Mouse (Mus musculus) intestine, postnatal 0 days (tissue): ENCODE data around the gene Rab11fip3. TPM values are rescaled to one million over a fixed set of nuclear protein-coding genes. Genes with fewer than 3 reads are reported as not detected.
"Not testable (repeated sequence)": the region's sequence is repeated elsewhere in the genome, so short reads cannot be mapped to it uniquely, and the experiment has no call there.

ENCODE experiments used
- ATAC-seq: fragments of 200-750 bp; cut with Nextera tagmentation; 2 replicates; pipeline ENCODE4 v1.8.0; 2017; ENCODE audit warnings: mild to moderate bottlenecking, moderate TSS enrichment, moderate library complexity
- H3K27ac ChIP-seq: fragments of 300-500 bp; sonication (generic); 2 replicates; pipeline ENCODE4 v1.5.1; 2014; ENCODE audit warnings: mild to moderate bottlenecking, low read depth, low read length, moderate library complexity
- H3K27me3 ChIP-seq: fragments of 300-500 bp; sonication (generic); replicated peaks from 2 replicates; pipeline ENCODE4 v1.6.1; 2014; ENCODE audit warnings: low read length, mixed read lengths; ENCODE audit not compliant: control insufficient read depth, insufficient read depth
- H3K36me3 ChIP-seq: fragments of 300-500 bp; sonication (generic); 2 replicates; pipeline ENCODE4 v1.6.1; 2014; ENCODE audit warnings: mild to moderate bottlenecking, moderate library complexity; ENCODE audit not compliant: control insufficient read depth, insufficient read depth
- H3K4me1 ChIP-seq: fragments of 300-500 bp; sonication (generic); replicated peaks from 2 replicates; pipeline ENCODE4 v1.6.1; 2014; ENCODE audit warnings: antibody characterized with exemption, low read length, mixed read lengths; ENCODE audit not compliant: control insufficient read depth, insufficient read depth
- H3K4me2 ChIP-seq: fragments of 300-500 bp; sonication (generic); replicated peaks from 2 replicates; pipeline ENCODE4 v1.6.1; 2014; ENCODE audit warnings: low read depth, mild to moderate bottlenecking, moderate library complexity
- H3K4me3 ChIP-seq: fragments of 300-500 bp; sonication (generic); 2 replicates; pipeline ENCODE4 v1.5.1; 2014; ENCODE audit warnings: low read depth, low read length
- H3K9ac ChIP-seq: fragments of 300-500 bp; sonication (generic); 2 replicates; pipeline ENCODE4 v1.6.1; 2014; ENCODE audit warnings: mild to moderate bottlenecking, low read depth, low read length
- H3K9me3 ChIP-seq: fragments of 300-500 bp; sonication (generic); 2 replicates; pipeline ENCODE4 v1.6.1; 2016; ENCODE audit warnings: mixed run types; ENCODE audit not compliant: control insufficient read depth
- CTCF ChIP-seq: sonication (generic); IDR thresholded peaks from 2 replicates; pipeline ENCODE4 v1.5.1; 2016; ENCODE audit warnings: low read depth, mild to moderate bottlenecking, control low read depth, antibody characterized with exemption, moderate library complexity
- WGBS: fragments of 180-500 bp; shearing (Covaris S2); extraction: QIAGEN DNeasy Blood & Tissue Kit; methylation state at CpG from one replicate; pipeline ENCODE4 v1.1.7; 2014; 5-methylcytosine and 5-hydroxymethylcytosine counted together
- polyA plus RNA-seq: library from polyadenylated mRNA; unstranded; fragments of >200 nt; fragmentation: Nextera tagmentation; extraction: Ambion mirVana; gene quantifications from 2 replicates; pipeline ENCODE4 v1.2.1, GENCODE M21; 2015

The Rab11fip3 gene
- polyA plus RNA-seq, 1 experiment from 2014 or later = 32.3 TPM

- Histone ChIP-seq H3K4me1 (no peaks in the 10 kb centered on the region), H3K4me2 (no peak overlapping the region)
- 60% methylated on average over 4 of the region's 4 CpGs for WGBS
Observed at GRCm38 (mm10) chr17:26105619-26106018, 36.3 kb upstream of the Rab11fip3 start.

GRCm38 (mm10) chr17:26101478-26101877, 32.1 kb upstream of the Rab11fip3 start:
- 43% methylated on average over 4 of the region's 4 CpGs for WGBS
- Histone ChIP-seq H3K4me1 (no peaks in the 10 kb centered on the region), H3K27me3 (no peaks in the 10 kb centered on the region), H3K9me3 (no peaks in the 10 kb centered on the region), H3K36me3 (no peaks in the 10 kb centered on the region), H3K4me3 (no peak overlapping the region), H3K27ac (no peak overlapping the region), H3K4me2 (no peak overlapping the region), H3K9ac (no peak overlapping the region)
- TF ChIP-seq CTCF = no peak
- ATAC-seq = peak; percentile 49; the same call in 1 of the 2 replicates

More at GRCm38 (mm10) chr17:26105619-26106018, 36.3 kb upstream of the Rab11fip3 start:
- H3K27ac ChIP-seq = no peak overlapping the region
- H3K9me3 ChIP-seq = no peaks in the 10 kb centered on the region
- H3K9ac ChIP-seq = no peak overlapping the region
- no peak for ATAC-seq
- no peak overlapping the region for H3K4me3 ChIP-seq
- H3K36me3 ChIP-seq = no peaks in the 10 kb centered on the region
- TF ChIP-seq CTCF = no peak
- 0 out of 2 replicates have a peak, but pooled peaks cover 5% of the 10 kb centered on the region for H3K27me3 ChIP-seq

- Histone ChIP-seq H3K27me3 (no peaks in the 10 kb centered on the region), H3K27ac (no peak overlapping the region), H3K4me2 (no peak overlapping the region), H3K4me3 (no peak overlapping the region), H3K36me3 (no peaks in the 10 kb centered on the region), H3K4me1 (no peaks in the 10 kb centered on the region), H3K9me3 (no peaks in the 10 kb centered on the region), H3K9ac (no peak overlapping the region)
- WGBS = 55% methylated on average over 2 of the region's 2 CpGs
- TF ChIP-seq CTCF = no peak
- ATAC-seq = no peak
Observed at GRCm38 (mm10) chr17:26100166-26100565, 30.8 kb upstream of the Rab11fip3 start.

GRCm38 (mm10) chr17:26099316-26099715, 30.0 kb upstream of the Rab11fip3 start:
- H3K36me3 ChIP-seq, H3K27me3 ChIP-seq, H3K4me1 ChIP-seq, H3K4me3 ChIP-seq, H3K27ac ChIP-seq, H3K9ac ChIP-seq, H3K9me3 ChIP-seq, ATAC-seq, H3K4me2 ChIP-seq: not testable (repeated sequence)
- TF ChIP-seq CTCF = peak; percentile 60
- 68% methylated on average over 3 of the region's 3 CpGs for WGBS

GRCm38 (mm10) chr17:26098461-26098860, 29.1 kb upstream of the Rab11fip3 start:
- Histone ChIP-seq H3K27ac (no peak overlapping the region), H3K4me2 (no peak overlapping the region), H3K36me3 (no peaks in the 10 kb centered on the region), H3K4me3 (no peak overlapping the region), H3K9me3 (no peaks in the 10 kb centered on the region), H3K27me3 (no peaks in the 10 kb centered on the region), H3K9ac (no peak overlapping the region), H3K4me1 (no peaks in the 10 kb centered on the region)
- WGBS = 89% methylated on average over 7 of the region's 7 CpGs
- TF ChIP-seq CTCF = no peak
- ATAC-seq = no peak

- peak within 1 kb of the TSS; percentile 53 for H3K4me3 ChIP-seq
- no peak for TF ChIP-seq CTCF
- H3K4me2 ChIP-seq = peak within 1 kb of the TSS; percentile 87
- under 1% methylated on average over 47 of the region's 47 CpGs for WGBS
- H3K9me3 ChIP-seq = no peaks in the 10 kb centered on the region
- no peaks in the 10 kb centered on the region for H3K27me3 ChIP-seq
- H3K36me3 ChIP-seq = peaks cover 4% of the 10 kb centered on the region; the same call in 1 of the 2 replicates
- no peak within 1 kb of the TSS for H3K27ac ChIP-seq
- peak within 1 kb of the TSS; percentile 62 for H3K9ac ChIP-seq
- H3K4me1 ChIP-seq = no peaks in the 10 kb centered on the region
- peak; percentile 72 for ATAC-seq
Observed at GRCm38 (mm10) chr17:26095121-26095740, 25.9 kb upstream of the Rab11fip3 start, which contains the start of gene Nme4. Gene Nme4, minus strand, starts transcription at chr17:26095602.
